Mouse (Mus musculus): Measurements from ENCODE around the gene Gatad2b.

- no peak for TF ChIP-seq MAX (IDR thresholded peaks at IDR 0.05)
- no peak for TF ChIP-seq CTCF (IDR thresholded peaks at IDR 0.05; ENCODE audit: control insufficient read depth, insufficient read depth, insufficient read length)
- no peak for TF ChIP-seq MYOD1 (IDR thresholded peaks at IDR 0.05; ENCODE audit: control insufficient read depth, insufficient read length, low read depth)
- no peak for TF ChIP-seq CEBPB (IDR thresholded peaks at IDR 0.05; ENCODE audit: low read depth)
- TF ChIP-seq MYOG (IDR thresholded peaks at IDR 0.05; ENCODE audit: control insufficient read depth, extremely low read depth, insufficient read length): no peak
- TF ChIP-seq USF1 (IDR thresholded peaks at IDR 0.05; ENCODE audit: low read depth): no peak
Observed at GRCm38 (mm10) chr3:90248746-90249100, 44.3 kb upstream of the Gatad2b start.

Data from C2C12 (cell line).